Mouse (Mus musculus): ENCODE measurements at regions not wholly inside any gene's neighbourhood (a gene's known extent, or its start where the extent isn't known, plus 50 kb on each side); places are given as distances from the start of the nearest gene placed in this dataset.

- Histone ChIP-seq H3K36me3 (ENCODE audit: control insufficient read depth, insufficient read depth) (no peaks in the 10 kb centered on the region), H3K4me1 (replicated peaks; ENCODE audit: control insufficient read depth, insufficient read depth, low read length) (no peaks in the 10 kb centered on the region), H3K4me3 (replicated peaks; ENCODE audit: low read length) (no peak overlapping the region), H3K27ac (ENCODE audit: low read length) (no peak overlapping the region), H3K4me2 (ENCODE audit: low read length) (no peak overlapping the region), H3K9me3 (ENCODE audit: control insufficient read depth, low read length) (no peaks in the 10 kb centered on the region), H3K27me3 (replicated peaks; ENCODE audit: control insufficient read depth, insufficient read depth, low read length) (no peaks in the 10 kb centered on the region), H3K9ac (replicated peaks; ENCODE audit: low read depth, low read length) (no peak overlapping the region)
- no peak for ATAC-seq
- 79% methylated on average over 2 of the region's 2 CpGs for WGBS
These were observed 1549.2 kb downstream of the Pcdh18 start for GRCm38 (mm10) chr3:48207950-48208349.

GRCm38 (mm10) chr3:48194300-48194699 lies 1562.8 kb downstream of the Pcdh18 start:
- WGBS = 56% methylated on average over 3 of the region's 3 CpGs
- no peak overlapping the region for H3K4me2 ChIP-seq (ENCODE audit: low read length)
- no peak for ATAC-seq

DNA sequence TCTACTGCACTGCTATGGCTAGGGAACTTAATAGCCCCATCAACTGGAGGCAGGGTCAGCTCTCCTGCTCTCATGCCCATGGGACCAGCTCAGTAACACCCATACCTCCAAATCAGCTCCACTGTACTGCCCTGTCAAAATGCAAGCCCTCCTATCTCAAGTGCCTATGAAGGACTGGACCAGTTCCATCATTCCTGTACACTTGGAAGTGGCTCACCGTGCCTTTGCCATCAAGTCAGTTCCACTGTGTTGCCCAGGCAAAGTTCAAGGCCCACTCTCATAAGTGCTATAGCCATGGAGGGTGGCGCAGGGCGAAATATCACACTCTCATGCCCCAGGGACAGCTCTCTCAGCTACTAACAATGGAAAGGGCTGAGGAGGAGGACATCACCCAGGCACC lies 1612.2 kb downstream of the Pcdh18 start:
- no peak overlapping the region for H3K27ac ChIP-seq (ENCODE audit: low read length)
- H3K36me3 ChIP-seq (ENCODE audit: control insufficient read depth, insufficient read depth) = no peaks in the 10 kb centered on the region
- no peak for ATAC-seq
- 87% methylated on average over 3 of the region's 3 CpGs for WGBS
- H3K9me3 ChIP-seq (ENCODE audit: control insufficient read depth, low read length) = no peaks in the 10 kb centered on the region
- no peaks in the 10 kb centered on the region for H3K27me3 ChIP-seq (replicated peaks; ENCODE audit: control insufficient read depth, insufficient read depth, low read length)
- no peak overlapping the region for H3K4me3 ChIP-seq (replicated peaks; ENCODE audit: low read length)
- no peaks in the 10 kb centered on the region for H3K4me1 ChIP-seq (replicated peaks; ENCODE audit: control insufficient read depth, insufficient read depth, low read length)
- H3K9ac ChIP-seq (replicated peaks; ENCODE audit: low read depth, low read length) = no peak overlapping the region
- no peak overlapping the region for H3K4me2 ChIP-seq (ENCODE audit: low read length)

More at GRCm38 (mm10) chr3:48194300-48194699, 1562.8 kb downstream of the Pcdh18 start:
- Histone ChIP-seq H3K27me3 (replicated peaks; ENCODE audit: control insufficient read depth, insufficient read depth, low read length) (no peaks in the 10 kb centered on the region), H3K4me1 (replicated peaks; ENCODE audit: control insufficient read depth, insufficient read depth, low read length) (no peaks in the 10 kb centered on the region), H3K36me3 (ENCODE audit: control insufficient read depth, insufficient read depth) (no peaks in the 10 kb centered on the region), H3K9ac (replicated peaks; ENCODE audit: low read depth, low read length) (no peak overlapping the region), H3K9me3 (ENCODE audit: control insufficient read depth, low read length) (no peaks in the 10 kb centered on the region), H3K4me3 (replicated peaks; ENCODE audit: low read length) (no peak overlapping the region), H3K27ac (ENCODE audit: low read length) (no peak overlapping the region)

GRCm38 (mm10) chr3:48134938-48135337 lies 1622.2 kb downstream of the Pcdh18 start:
- Histone ChIP-seq H3K4me1 (replicated peaks; ENCODE audit: control insufficient read depth, insufficient read depth, low read length) (no peaks in the 10 kb centered on the region), H3K9me3 (ENCODE audit: control insufficient read depth, low read length) (no peaks in the 10 kb centered on the region), H3K36me3 (ENCODE audit: control insufficient read depth, insufficient read depth) (no peaks in the 10 kb centered on the region), H3K27me3 (replicated peaks; ENCODE audit: control insufficient read depth, insufficient read depth, low read length) (no peaks in the 10 kb centered on the region), H3K9ac (replicated peaks; ENCODE audit: low read depth, low read length) (no peak overlapping the region), H3K4me2 (ENCODE audit: low read length) (no peak overlapping the region), H3K4me3 (replicated peaks; ENCODE audit: low read length) (no peak overlapping the region), H3K27ac (ENCODE audit: low read length) (no peak overlapping the region)
- no peak for ATAC-seq
- WGBS = 84% methylated on average over 4 of the region's 4 CpGs

DNA sequence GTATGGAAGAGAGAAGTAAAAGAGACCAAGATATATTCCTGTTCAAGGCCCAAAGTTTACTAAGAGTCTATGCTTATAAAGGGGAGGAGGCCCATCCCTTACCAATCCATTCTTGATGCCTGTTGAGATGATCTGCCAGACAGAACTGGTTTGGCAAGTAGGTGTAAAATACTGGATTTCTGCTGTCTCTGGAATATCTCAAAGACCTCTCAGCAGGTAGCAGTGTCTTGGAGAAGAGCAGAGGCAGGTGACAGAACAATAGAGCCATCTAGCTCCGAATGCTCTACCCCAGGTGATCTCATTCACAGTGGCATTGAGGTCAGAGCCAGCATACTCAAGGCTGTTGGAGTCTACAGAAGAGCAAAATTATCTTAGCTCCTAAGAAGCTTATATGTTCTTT lies 1632.9 kb downstream of the Pcdh18 start:
- Histone ChIP-seq H3K9ac (replicated peaks; ENCODE audit: low read depth, low read length) (no peak overlapping the region), H3K36me3 (ENCODE audit: control insufficient read depth, insufficient read depth) (no peaks in the 10 kb centered on the region), H3K4me3 (replicated peaks; ENCODE audit: low read length) (no peak overlapping the region), H3K9me3 (ENCODE audit: control insufficient read depth, low read length) (no peaks in the 10 kb centered on the region), H3K27me3 (replicated peaks; ENCODE audit: control insufficient read depth, insufficient read depth, low read length) (no peaks in the 10 kb centered on the region), H3K4me2 (ENCODE audit: low read length) (no peak overlapping the region), H3K4me1 (replicated peaks; ENCODE audit: control insufficient read depth, insufficient read depth, low read length) (no peaks in the 10 kb centered on the region), H3K27ac (ENCODE audit: low read length) (no peak overlapping the region)
- 54% methylated on average over 1 of the region's 1 CpGs for WGBS
- ATAC-seq = no peak

DNA sequence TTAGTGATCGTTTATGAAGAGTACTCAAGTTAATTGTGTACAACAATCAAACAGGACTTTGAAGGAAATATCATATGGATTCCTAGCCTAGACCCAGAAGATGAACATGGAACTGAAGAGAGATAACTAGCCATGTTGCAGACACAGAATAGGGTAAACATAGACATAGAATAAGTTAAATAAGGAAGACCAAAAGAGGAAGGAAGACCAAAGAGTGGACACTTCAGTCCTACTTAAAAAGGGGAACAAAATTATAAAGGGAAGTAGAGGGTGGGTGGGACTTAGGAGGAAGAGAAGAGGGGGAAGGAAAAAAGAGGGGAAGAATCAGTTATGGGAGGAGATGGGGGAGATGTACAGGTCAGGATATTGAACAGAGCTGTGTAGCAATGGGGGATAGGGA lies 1652.8 kb upstream of the Pabpc4l start:
- Histone ChIP-seq H3K27me3 (replicated peaks; ENCODE audit: control insufficient read depth, insufficient read depth, low read length) (no peaks in the 10 kb centered on the region), H3K4me3 (replicated peaks; ENCODE audit: low read length) (no peak overlapping the region), H3K36me3 (ENCODE audit: control insufficient read depth, insufficient read depth) (no peaks in the 10 kb centered on the region), H3K9me3 (ENCODE audit: control insufficient read depth, low read length) (no peaks in the 10 kb centered on the region), H3K9ac (replicated peaks; ENCODE audit: low read depth, low read length) (no peak overlapping the region), H3K4me1 (replicated peaks; ENCODE audit: control insufficient read depth, insufficient read depth, low read length) (no peaks in the 10 kb centered on the region), H3K27ac (ENCODE audit: low read length) (no peak overlapping the region), H3K4me2 (ENCODE audit: low read length) (no peak overlapping the region)
- WGBS = 87% methylated on average over 1 of the region's 1 CpGs
- no peak for ATAC-seq

DNA sequence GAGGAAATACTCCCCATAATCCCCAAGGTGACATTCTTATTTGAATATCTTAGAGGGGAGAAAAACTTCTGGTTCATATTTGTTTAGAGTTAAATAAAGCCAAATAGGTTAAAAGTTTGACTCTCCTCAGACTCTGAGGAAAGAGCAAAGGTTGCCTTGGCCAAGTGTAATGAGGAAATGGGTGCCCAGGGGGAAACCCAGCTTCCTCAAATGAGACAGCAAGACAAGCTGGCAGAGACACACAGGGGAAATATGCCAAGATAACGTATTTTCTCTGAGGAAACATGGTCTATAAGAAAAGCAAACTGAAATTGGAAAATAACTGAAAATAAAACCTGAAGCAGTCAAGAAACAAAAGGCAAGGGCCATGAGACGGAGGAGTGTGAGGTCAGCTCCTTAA lies 1632.6 kb upstream of the Pabpc4l start:
- Histone ChIP-seq H3K9me3 (ENCODE audit: control insufficient read depth, low read length) (no peaks in the 10 kb centered on the region), H3K4me2 (ENCODE audit: low read length) (no peak overlapping the region), H3K9ac (replicated peaks; ENCODE audit: low read depth, low read length) (no peak overlapping the region), H3K4me1 (replicated peaks; ENCODE audit: control insufficient read depth, insufficient read depth, low read length) (no peaks in the 10 kb centered on the region), H3K27me3 (replicated peaks; ENCODE audit: control insufficient read depth, insufficient read depth, low read length) (no peaks in the 10 kb centered on the region), H3K4me3 (replicated peaks; ENCODE audit: low read length) (no peak overlapping the region), H3K27ac (ENCODE audit: low read length) (no peak overlapping the region), H3K36me3 (ENCODE audit: control insufficient read depth, insufficient read depth) (no peaks in the 10 kb centered on the region)
- 64% methylated on average over 2 of the region's 2 CpGs for WGBS
- no peak for ATAC-seq

DNA sequence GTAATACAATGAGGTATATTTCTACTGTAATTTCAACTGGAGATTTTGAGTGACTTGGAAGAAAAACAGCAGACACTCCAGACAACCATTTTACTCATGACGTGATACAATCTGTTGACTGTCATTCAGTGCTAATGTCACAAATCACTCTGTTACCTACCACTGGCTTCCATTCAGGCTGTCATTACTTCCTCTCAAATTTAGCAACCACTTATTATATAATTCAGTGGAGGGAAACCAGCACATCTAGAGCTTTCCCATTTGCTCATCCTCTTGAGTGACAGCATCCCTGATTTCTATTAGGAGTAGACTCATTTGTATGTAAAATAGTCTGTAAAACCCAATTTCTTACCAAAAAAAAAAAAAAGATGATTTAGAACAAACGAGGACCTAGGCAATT lies 1627.3 kb upstream of the Pabpc4l start:
- Histone ChIP-seq H3K4me2 (ENCODE audit: low read length) (no peak overlapping the region), H3K27ac (ENCODE audit: low read length) (no peak overlapping the region), H3K4me1 (replicated peaks; ENCODE audit: control insufficient read depth, insufficient read depth, low read length) (no peaks in the 10 kb centered on the region), H3K9me3 (ENCODE audit: control insufficient read depth, low read length) (no peaks in the 10 kb centered on the region), H3K27me3 (replicated peaks; ENCODE audit: control insufficient read depth, insufficient read depth, low read length) (no peaks in the 10 kb centered on the region), H3K9ac (replicated peaks; ENCODE audit: low read depth, low read length) (no peak overlapping the region), H3K36me3 (ENCODE audit: control insufficient read depth, insufficient read depth) (no peaks in the 10 kb centered on the region), H3K4me3 (replicated peaks; ENCODE audit: low read length) (no peak overlapping the region)
- WGBS = 33% methylated on average over 2 of the region's 2 CpGs
- peak; percentile 75 for ATAC-seq

DNA sequence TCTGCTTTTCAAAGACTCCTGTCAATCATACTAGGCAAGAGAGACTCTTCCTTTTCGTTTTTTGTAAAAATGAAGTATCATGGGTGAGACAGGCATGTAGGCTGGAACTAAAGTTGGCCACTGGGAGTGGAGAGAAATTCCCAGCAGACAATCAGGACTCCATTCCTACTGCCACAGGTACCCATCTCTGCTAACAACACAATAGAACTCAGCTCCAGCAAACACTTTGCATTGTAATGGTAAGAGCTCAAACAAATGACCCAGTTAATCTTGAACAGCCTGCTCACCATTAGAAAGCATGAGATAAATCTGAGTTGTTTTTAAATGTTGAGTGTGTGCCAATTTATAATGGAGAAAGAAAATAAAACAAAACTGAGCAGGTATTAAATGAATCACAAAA lies 1620.6 kb upstream of the Pabpc4l start:
- no peak overlapping the region for H3K9ac ChIP-seq (replicated peaks; ENCODE audit: low read depth, low read length)

More for the DNA sequence above, 1620.6 kb upstream of the Pabpc4l start:
- no peak for ATAC-seq
- Histone ChIP-seq H3K36me3 (ENCODE audit: control insufficient read depth, insufficient read depth) (no peaks in the 10 kb centered on the region), H3K27ac (ENCODE audit: low read length) (no peak overlapping the region), H3K4me2 (ENCODE audit: low read length) (no peak overlapping the region), H3K27me3 (replicated peaks; ENCODE audit: control insufficient read depth, insufficient read depth, low read length) (no peaks in the 10 kb centered on the region), H3K9me3 (ENCODE audit: control insufficient read depth, low read length) (no peaks in the 10 kb centered on the region), H3K4me1 (replicated peaks; ENCODE audit: control insufficient read depth, insufficient read depth, low read length) (no peaks in the 10 kb centered on the region), H3K4me3 (replicated peaks; ENCODE audit: low read length) (no peak overlapping the region)
- 37% methylated on average over 1 of the region's 1 CpGs for WGBS

Data from forebrain, embryonic 16.5 days (tissue).